Mouse (Mus musculus) adrenal gland, adult 8-10 months (tissue): ENCODE measurements around the gene Bmp6. TPM values are rescaled to one million over a fixed set of nuclear protein-coding genes. Genes with fewer than 3 reads are reported as not detected.

Source experiments
- DNase-seq: peaks from one replicate; pipeline ENCODE4 v3.0.0; 2022
- total RNA-seq, 4 experiments: library from RNA; stranded (reverse); gene quantifications; 2 replicates each; pipeline ENCODE4 v1.2.4; 2022

The Bmp6 gene
- total RNA-seq, 4 experiments from 2014 or later: 8.2 to 12.5 (median 9.7) TPM

GRCm38 (mm10) chr13:38548681-38549080, 203.8 kb downstream of the Bmp6 start:
- no peak for DNase-seq

Other genes with a start within 250 kb of the Bmp6 start
- gene Dsp, start 193.8 kb upstream of the Bmp6 start, total RNA-seq: 1 to 10 TPM in 3 of 4 experiments, under 1 TPM in 1; 0.86 to 4.5 (median 2.1) TPM
- 10 to 100 TPM; 14.0 to 28.6 (median 21.0) TPM for gene Snrnp48, start 140.2 kb upstream of the Bmp6 start, total RNA-seq
- gene Txndc5, start 183.7 kb downstream of the Bmp6 start, total RNA-seq: 100 to 1,000 TPM; 177 to 226 (median 199) TPM